Mouse (Mus musculus) hindbrain, embryonic 11.5 days (tissue): ENCODE results near the gene Tescl. TPM values are rescaled to one million over a fixed set of nuclear protein-coding genes. Genes with fewer than 3 reads are reported as not detected.
A peak's percentile ranks its signal among the peaks of the same experiment; 100 is the strongest.

Experiments
- ATAC-seq: fragments of 200-750 bp; cut with Nextera tagmentation; 2 replicates; pipeline ENCODE4 v1.8.0; 2017; ENCODE audit warnings: mild to moderate bottlenecking, moderate TSS enrichment, moderate library complexity; ENCODE audit not compliant: low FRiP score
- DNase-seq: peaks from one replicate; pipeline ENCODE4 v3.0.0-alpha.2; 2015; ENCODE audit warnings: low spot score
- H3K27ac ChIP-seq: fragments of 300-500 bp; sonication (generic); 2 replicates; pipeline ENCODE4 v1.5.1; 2014; ENCODE audit warnings: mild to moderate bottlenecking, low read depth, low read length
- H3K27me3 ChIP-seq: fragments of 300-500 bp; sonication (generic); 2 replicates; pipeline ENCODE4 v1.6.1; 2014; ENCODE audit warnings: mild to moderate bottlenecking, low read length, moderate library complexity, mixed read lengths; ENCODE audit not compliant: control insufficient read depth, insufficient read depth
- H3K36me3 ChIP-seq: fragments of 300-500 bp; sonication (generic); 2 replicates; pipeline ENCODE4 v1.6.1; 2014; ENCODE audit warnings: mild to moderate bottlenecking, low read length, moderate library complexity, mixed read lengths; ENCODE audit not compliant: control insufficient read depth, insufficient read depth
- H3K4me1 ChIP-seq: fragments of 300-500 bp; sonication (generic); replicated peaks from 2 replicates; pipeline ENCODE4 v1.6.1; 2014; ENCODE audit warnings: low read length, mixed read lengths; ENCODE audit not compliant: control insufficient read depth, insufficient read depth
- H3K4me2 ChIP-seq: fragments of 300-500 bp; sonication (generic); replicated peaks from 2 replicates; pipeline ENCODE4 v1.6.1; 2014; ENCODE audit warnings: mild to moderate bottlenecking, low read depth, low read length
- H3K4me3 ChIP-seq: fragments of 300-500 bp; sonication (generic); 2 replicates; pipeline ENCODE4 v1.5.1; 2014; ENCODE audit warnings: low read depth, low read length
- H3K9ac ChIP-seq: fragments of 300-500 bp; sonication (generic); 2 replicates; pipeline ENCODE4 v1.6.1; 2014; ENCODE audit warnings: low read depth, low read length
- H3K9me3 ChIP-seq: fragments of 300-500 bp; sonication (generic); 2 replicates; pipeline ENCODE4 v1.6.1; 2016; ENCODE audit warnings: low read length; ENCODE audit not compliant: control insufficient read depth
- WGBS: fragments of 180-500 bp; shearing (Covaris S2); extraction: QIAGEN DNeasy Blood & Tissue Kit; methylation state at CpG from one replicate; pipeline ENCODE4 v1.1.7; 2014; 5-methylcytosine and 5-hydroxymethylcytosine counted together
- polyA plus RNA-seq: library from polyadenylated mRNA; unstranded; fragments of >200 nt; fragmentation: Nextera tagmentation; extraction: Ambion mirVana; gene quantifications from 2 replicates; pipeline ENCODE4 v1.2.1, GENCODE M21; 2014

Tescl gene
- not detected in 2 replicates for polyA plus RNA-seq

GRCm38 (mm10) chr7:24333304-24333986 is at the start of gene Tescl:
Gene Tescl, minus strand, starts transcription at chr7:24333936.
- H3K36me3 ChIP-seq: no peaks in the 10 kb centered on the region

GRCm38 (mm10) chr7:24382730-24383372 is 49.1 kb upstream of the Tescl start:
- Histone ChIP-seq H3K27ac (no peak overlapping the region), H3K4me1 (no peaks in the 10 kb centered on the region), H3K4me2 (no peak overlapping the region), H3K4me3 (no peak overlapping the region), H3K9me3 (no peaks in the 10 kb centered on the region), H3K9ac (no peak overlapping the region), H3K27me3 (no peaks in the 10 kb centered on the region), H3K36me3 (no peaks in the 10 kb centered on the region)
- DNase-seq: no peak
- 87% methylated on average over 16 of the region's 16 CpGs for WGBS
- no peak for ATAC-seq

More at GRCm38 (mm10) chr7:24333304-24333986, at the start of gene Tescl:
- 47% methylated on average over 49 of the region's 49 CpGs for WGBS
- H3K4me1 ChIP-seq: no peaks in the 10 kb centered on the region
- no peak within 1 kb of the TSS for H3K4me2 ChIP-seq
- DNase-seq: no peak
- no peak within 1 kb of the TSS for H3K4me3 ChIP-seq
- H3K9me3 ChIP-seq: no peaks in the 10 kb centered on the region
- no peak for ATAC-seq
- H3K27ac ChIP-seq: no peak within 1 kb of the TSS
- H3K9ac ChIP-seq: no peak within 1 kb of the TSS
- peaks cover 2% of the 10 kb centered on the region; the same call in 1 of the 2 replicates for H3K27me3 ChIP-seq

- Histone ChIP-seq H3K27ac (no peak overlapping the region), H3K9ac (no peak overlapping the region), H3K4me3 (no peak overlapping the region), H3K4me2 (no peak overlapping the region), H3K9me3 (no peaks in the 10 kb centered on the region), H3K27me3 (0 out of 2 replicates have a peak, but pooled peaks cover 3% of the 10 kb centered on the region), H3K4me1 (0 out of 2 replicates have a peak, but pooled peaks cover 4% of the 10 kb centered on the region), H3K36me3 (no peaks in the 10 kb centered on the region)
- no peak for DNase-seq
- 66% methylated on average over 2 of the region's 2 CpGs for WGBS
- ATAC-seq: no peak
Observed at GRCm38 (mm10) chr7:24380370-24380769, 46.6 kb upstream of the Tescl start.

- no peaks in the 10 kb centered on the region for H3K36me3 ChIP-seq
- WGBS: 52% methylated on average over 7 of the region's 7 CpGs
- 0 out of 2 replicates have a peak, but pooled peaks cover 4% of the 10 kb centered on the region for H3K4me1 ChIP-seq
- no peak for DNase-seq
- ATAC-seq: no peak
- H3K27me3 ChIP-seq: 0 out of 2 replicates have a peak, but pooled peaks cover 3% of the 10 kb centered on the region
- no peak overlapping the region for H3K4me3 ChIP-seq
- no peak overlapping the region for H3K4me2 ChIP-seq
- H3K27ac ChIP-seq: no peak overlapping the region
- H3K9me3 ChIP-seq: no peaks in the 10 kb centered on the region
- no peak overlapping the region for H3K9ac ChIP-seq
Observed at GRCm38 (mm10) chr7:24379934-24380333, 46.2 kb upstream of the Tescl start.

GRCm38 (mm10) chr7:24378049-24378701 is 44.4 kb upstream of the Tescl start:
- H3K4me1 ChIP-seq: 0 out of 2 replicates have a peak, but pooled peaks cover 4% of the 10 kb centered on the region
- no peak overlapping the region for H3K4me3 ChIP-seq
- 77% methylated on average over 10 of the region's 10 CpGs for WGBS
- no peaks in the 10 kb centered on the region for H3K36me3 ChIP-seq
- no peak overlapping the region for H3K4me2 ChIP-seq
- H3K9ac ChIP-seq: no peak overlapping the region
- H3K27me3 ChIP-seq: 0 out of 2 replicates have a peak, but pooled peaks cover 3% of the 10 kb centered on the region
- no peaks in the 10 kb centered on the region for H3K9me3 ChIP-seq
- no peak overlapping the region for H3K27ac ChIP-seq
- DNase-seq (no peak), ATAC-seq (no peak)

- H3K4me1 ChIP-seq: 0 out of 2 replicates have a peak, but pooled peaks cover 4% of the 10 kb centered on the region
- ATAC-seq: peak; percentile 63; the same call in 1 of the 2 replicates
- H3K27ac ChIP-seq: no peak overlapping the region
- H3K4me3 ChIP-seq: peak overlapping the region; percentile 23
- no peaks in the 10 kb centered on the region for H3K9me3 ChIP-seq
- H3K36me3 ChIP-seq: no peaks in the 10 kb centered on the region
- WGBS: 7% methylated on average over 46 of the region's 49 CpGs
- peak overlapping the region; percentile 46 for H3K4me2 ChIP-seq
- peak; percentile 49 for DNase-seq
- H3K27me3 ChIP-seq: 0 out of 2 replicates have a peak, but pooled peaks cover 3% of the 10 kb centered on the region
- peak overlapping the region; percentile 45; the same call in 1 of the 2 replicates for H3K9ac ChIP-seq
Observed at GRCm38 (mm10) chr7:24377091-24377865, 43.5 kb upstream of the Tescl start.

GRCm38 (mm10) chr7:24376456-24376855 is 42.7 kb upstream of the Tescl start:
- no peak overlapping the region for H3K27ac ChIP-seq
- no peaks in the 10 kb centered on the region for H3K9me3 ChIP-seq
- WGBS: 88% methylated on average over 8 of the region's 8 CpGs
- no peak overlapping the region for H3K9ac ChIP-seq
- H3K4me3 ChIP-seq: no peak overlapping the region
- no peaks in the 10 kb centered on the region for H3K36me3 ChIP-seq
- 0 out of 2 replicates have a peak, but pooled peaks cover 4% of the 10 kb centered on the region for H3K4me1 ChIP-seq
- DNase-seq (no peak), ATAC-seq (no peak)
- H3K4me2 ChIP-seq: no peak overlapping the region
- H3K27me3 ChIP-seq: 0 out of 2 replicates have a peak, but pooled peaks cover 3% of the 10 kb centered on the region
